Mouse (Mus musculus) liver, embryonic 14.5 days (tissue): ENCODE measurements around the gene AC153137.1.

Experiments used
- CTCF ChIP-seq: IDR thresholded peaks from 2 replicates; pipeline ENCODE4 v1.5.1; 2016; ENCODE audit warnings: antibody characterized with exemption, low read depth, control low read depth
- EP300 ChIP-seq: IDR thresholded peaks from 2 replicates; pipeline ENCODE4 v1.6.1; 2016; ENCODE audit warnings: antibody characterized with exemption, low read depth

GRCm38 (mm10) chr1:30936488-30936887 lies 41.3 kb downstream of the AC153137.1 start:
- no peak for TF ChIP-seq CTCF
- TF ChIP-seq EP300, result no peak
